Mouse (Mus musculus) heart, embryonic 15.5 days (tissue): ENCODE data around the gene Tspan32. TPM values are rescaled to one million over a fixed set of nuclear protein-coding genes. Genes with fewer than 3 reads are reported as not detected.
A peak's percentile ranks its signal among the peaks of the same experiment; 100 is the strongest.

Source experiments
- ATAC-seq: fragments of 200-750 bp; cut with Nextera tagmentation; replicated peaks from 2 replicates; pipeline ENCODE4 v1.8.0; 2017; ENCODE audit warnings: low read depth, moderate TSS enrichment; ENCODE audit not compliant: insufficient number of reproducible peaks, insufficient read depth, low FRiP score
- H3K27ac ChIP-seq: fragments of 300-500 bp; sonication (generic); 2 replicates; pipeline ENCODE4 v1.5.1; 2015; ENCODE audit warnings: mild to moderate bottlenecking, inconsistent platforms
- H3K27me3 ChIP-seq: fragments of 300-500 bp; sonication (generic); 2 replicates; pipeline ENCODE4 v1.6.1; 2015; ENCODE audit warnings: inconsistent platforms
- H3K36me3 ChIP-seq: fragments of 300-500 bp; sonication (generic); 2 replicates; pipeline ENCODE4 v1.6.1; 2015; ENCODE audit warnings: mild to moderate bottlenecking, inconsistent platforms
- H3K4me1 ChIP-seq: fragments of 300-500 bp; sonication (generic); replicated peaks from 2 replicates; pipeline ENCODE4 v1.6.1; 2015; ENCODE audit warnings: inconsistent platforms
- H3K4me2 ChIP-seq: fragments of 300-500 bp; sonication (generic); 2 replicates; pipeline ENCODE4 v1.6.1; 2015; ENCODE audit warnings: inconsistent platforms, mild to moderate bottlenecking, moderate library complexity
- H3K4me3 ChIP-seq: fragments of 300-500 bp; sonication (generic); 2 replicates; pipeline ENCODE4 v1.5.1; 2015; ENCODE audit warnings: mild to moderate bottlenecking, inconsistent platforms
- H3K9ac ChIP-seq: fragments of 300-500 bp; sonication (generic); 2 replicates; pipeline ENCODE4 v1.6.1; 2015; ENCODE audit warnings: mild to moderate bottlenecking, inconsistent platforms
- H3K9me3 ChIP-seq: fragments of 300-500 bp; sonication (generic); replicated peaks from 2 replicates; pipeline ENCODE4 v1.6.1; 2016; ENCODE audit warnings: inconsistent platforms
- WGBS: fragments of 180-500 bp; shearing (Covaris S2); methylation state at CpG from one replicate; pipeline ENCODE4 v1.1.7; 2015; ENCODE audit warnings: mixed read lengths; 5-methylcytosine and 5-hydroxymethylcytosine counted together
- polyA plus RNA-seq: library from polyadenylated mRNA; unstranded; fragments of >200 nt; fragmentation: Nextera tagmentation; extraction: Ambion mirVana; gene quantifications from 2 replicates; pipeline ENCODE4 v1.2.1, GENCODE M21; 2015

Tspan32 gene
- polyA plus RNA-seq, 1 experiment from 2014 or later: 2.4 TPM

DNA sequence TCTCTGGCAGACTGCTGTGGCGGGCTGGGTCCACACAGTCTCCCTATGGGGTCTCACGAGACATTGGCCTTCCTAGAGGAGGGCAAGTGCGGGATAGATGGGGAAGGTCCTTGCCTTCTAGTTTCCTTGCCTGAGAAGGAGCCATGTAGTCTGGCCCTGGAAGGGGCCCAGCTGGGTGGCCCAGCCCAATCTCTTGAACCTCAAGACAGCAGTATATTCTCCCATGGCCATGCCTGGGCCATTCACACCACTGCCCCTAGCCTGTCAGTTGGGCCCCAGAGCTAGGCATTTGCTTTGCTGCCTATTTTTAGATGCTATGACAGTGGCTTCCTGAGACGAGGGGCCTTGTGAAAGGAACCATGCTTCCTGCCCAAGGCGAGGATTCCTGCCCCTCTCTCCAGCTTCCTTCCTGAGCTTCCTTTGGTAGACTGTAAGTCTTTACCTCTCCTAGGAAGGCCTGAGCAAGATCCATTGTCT is 53.4 kb downstream of the Tspan32 start:
- 12% methylated on average over 5 of the region's 5 CpGs for WGBS
- peaks cover 83% of the 10 kb centered on the region for H3K4me1 ChIP-seq
- H3K9me3 ChIP-seq: no peaks in the 10 kb centered on the region
- H3K4me3 ChIP-seq: peak overlapping the region; percentile 9; the same call in 1 of the 2 replicates
- peak overlapping the region; percentile 96 for H3K27ac ChIP-seq
- no peaks in the 10 kb centered on the region for H3K27me3 ChIP-seq
- H3K4me2 ChIP-seq: peak overlapping the region; percentile 85
- ATAC-seq: peak; percentile 57
- peaks cover 24% of the 10 kb centered on the region for H3K36me3 ChIP-seq
- peak overlapping the region; percentile 28 for H3K9ac ChIP-seq

DNA sequence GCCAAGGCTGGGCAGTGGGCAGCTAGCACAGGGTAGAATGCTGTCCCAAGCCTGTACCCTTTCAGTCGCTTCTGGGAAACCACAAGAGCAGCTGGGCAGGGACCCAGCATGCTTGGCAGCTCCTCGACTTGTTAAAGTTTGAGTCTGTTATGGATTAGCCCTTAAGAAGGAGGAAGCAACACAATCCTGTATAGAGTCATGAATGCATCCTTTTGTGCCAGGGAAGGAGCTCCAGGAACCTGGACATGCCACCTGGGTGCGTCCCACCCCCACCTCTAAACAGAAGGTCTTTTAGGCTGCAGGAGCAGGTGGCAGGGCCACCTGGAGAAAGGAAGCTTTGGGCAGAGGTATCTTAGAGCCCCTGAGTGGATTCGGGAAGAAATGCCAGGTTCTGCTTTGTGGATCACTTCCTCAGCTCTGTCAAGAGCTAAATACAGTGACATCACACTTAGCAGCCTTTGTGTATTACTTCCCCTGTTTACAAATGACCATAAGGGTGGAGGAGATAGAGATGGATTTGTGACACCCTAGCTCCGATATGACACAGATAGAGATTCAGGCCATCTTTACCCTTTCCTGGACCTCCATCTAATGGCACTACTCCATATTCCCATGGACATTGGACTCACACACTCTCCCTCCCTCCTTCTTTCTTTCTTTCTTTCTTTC is 54.5 kb downstream of the Tspan32 start:
- Histone ChIP-seq H3K36me3 (peaks cover 35% of the 10 kb centered on the region), H3K27me3 (no peaks in the 10 kb centered on the region), H3K27ac (peak overlapping the region; percentile 96), H3K4me1 (peaks cover 77% of the 10 kb centered on the region), H3K9me3 (no peaks in the 10 kb centered on the region), H3K4me3 (no peak overlapping the region), H3K9ac (0 out of 2 replicates have a peak overlapping the region, but pooled peaks have one; percentile 28), H3K4me2 (peak overlapping the region; percentile 85)
- no peak for ATAC-seq
- 46% methylated on average over 5 of the region's 5 CpGs for WGBS

DNA sequence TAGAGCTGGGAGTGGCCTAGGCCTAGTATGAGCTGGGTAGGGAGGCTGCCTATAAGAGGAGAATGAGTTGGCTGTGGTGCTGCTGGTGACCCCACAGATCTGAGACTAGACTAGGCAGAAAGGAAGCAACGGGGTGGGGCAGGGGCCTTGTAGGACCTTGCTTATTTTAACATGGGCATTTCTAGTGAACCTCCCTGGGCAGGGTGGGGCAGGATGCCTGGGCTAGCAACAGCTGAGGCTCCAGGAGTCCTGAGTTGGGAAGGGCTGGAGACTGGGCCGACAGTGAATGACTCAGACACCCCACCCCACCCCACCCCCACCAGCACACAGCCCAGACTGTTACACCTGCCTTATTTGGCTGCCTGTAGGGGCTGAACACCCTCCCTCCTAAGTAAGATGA is 57.9 kb downstream of the Tspan32 start:
- Histone ChIP-seq H3K9me3 (no peaks in the 10 kb centered on the region), H3K27me3 (no peaks in the 10 kb centered on the region), H3K4me3 (no peak overlapping the region), H3K27ac (no peak overlapping the region), H3K36me3 (peaks cover 68% of the 10 kb centered on the region), H3K4me2 (no peak overlapping the region), H3K4me1 (peaks cover 43% of the 10 kb centered on the region), H3K9ac (no peak overlapping the region)
- 68% methylated on average over 2 of the region's 2 CpGs for WGBS
- no peak for ATAC-seq

DNA sequence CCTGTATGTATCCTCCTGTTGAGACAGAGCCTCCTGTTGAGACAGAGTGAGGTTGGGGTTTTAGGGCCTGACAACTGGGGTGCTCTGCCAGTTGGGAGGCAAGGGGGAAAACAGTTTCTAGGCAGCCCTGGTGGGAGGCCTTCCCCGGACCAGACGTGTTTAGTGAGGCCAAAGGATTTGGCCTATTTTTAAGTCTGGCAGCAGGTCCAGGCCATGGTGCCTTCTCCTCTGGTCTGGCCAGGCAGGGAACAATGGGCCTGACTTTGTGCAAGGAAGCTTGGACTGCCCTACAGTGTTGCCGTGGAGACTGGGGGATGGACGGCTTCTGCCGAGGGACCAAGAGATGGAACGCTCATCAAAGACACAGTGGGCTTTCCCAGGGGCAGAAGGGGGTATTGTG is 59.4 kb downstream of the Tspan32 start:
- H3K4me3 ChIP-seq: no peak overlapping the region
- H3K9ac ChIP-seq: no peak overlapping the region
- peaks cover 71% of the 10 kb centered on the region for H3K36me3 ChIP-seq
- H3K27ac ChIP-seq: no peak overlapping the region
- no peaks in the 10 kb centered on the region for H3K27me3 ChIP-seq
- no peak for ATAC-seq
- no peak overlapping the region for H3K4me2 ChIP-seq
- 73% methylated on average over 6 of the region's 6 CpGs for WGBS
- H3K4me1 ChIP-seq: peaks cover 39% of the 10 kb centered on the region
- no peaks in the 10 kb centered on the region for H3K9me3 ChIP-seq

DNA sequence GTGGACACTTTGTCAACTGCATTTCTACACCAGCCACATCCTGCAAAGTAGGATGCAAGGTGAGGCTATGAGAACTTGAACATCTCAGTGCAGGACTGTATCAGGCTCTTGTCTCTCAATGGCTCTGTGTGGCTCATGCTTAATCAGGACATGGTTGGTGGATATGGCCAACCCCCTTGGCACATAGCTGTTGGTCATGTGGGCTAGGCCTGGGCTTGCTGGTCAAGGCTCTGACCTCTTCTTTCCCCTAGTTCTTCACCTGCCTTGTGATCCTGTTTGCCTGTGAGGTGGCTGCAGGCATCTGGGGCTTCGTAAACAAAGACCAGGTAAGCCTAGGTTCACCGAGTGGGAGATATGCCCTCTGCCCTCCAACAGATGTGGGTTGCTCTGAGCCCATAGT is 60.8 kb downstream of the Tspan32 start:
- 96% methylated on average over 2 of the region's 2 CpGs for WGBS

DNA sequence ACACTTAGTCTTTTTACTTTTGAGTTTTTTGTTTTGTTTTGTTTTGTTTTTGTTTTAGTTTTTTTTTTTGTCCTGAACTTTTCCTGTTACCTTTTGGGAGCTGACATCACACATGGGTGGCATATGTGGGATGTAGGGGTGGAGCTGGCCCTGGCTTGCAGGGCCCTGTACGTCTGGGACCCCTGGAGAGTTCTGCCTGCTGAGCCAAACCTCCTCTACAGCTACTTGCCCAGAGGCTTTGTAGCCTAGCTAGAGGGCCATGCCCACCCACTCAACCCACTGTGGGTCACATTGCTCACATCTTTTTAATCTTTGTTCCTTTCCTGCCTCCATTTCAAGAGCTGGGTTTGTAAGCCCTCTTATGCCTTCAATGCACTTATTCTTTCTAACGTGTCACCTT is 62.6 kb downstream of the Tspan32 start:
- Histone ChIP-seq H3K4me3 (no peak overlapping the region), H3K27ac (peak overlapping the region; percentile 92; the same call in 1 of the 2 replicates)
- WGBS: 77% methylated on average over 2 of the region's 2 CpGs

More for the DNA sequence above, 60.8 kb downstream of the Tspan32 start:
- no peak for ATAC-seq
- no peak overlapping the region for H3K9ac ChIP-seq
- peaks cover 70% of the 10 kb centered on the region for H3K36me3 ChIP-seq
- no peak overlapping the region for H3K4me2 ChIP-seq
- no peaks in the 10 kb centered on the region for H3K27me3 ChIP-seq
- H3K4me3 ChIP-seq: no peak overlapping the region
- no peak overlapping the region for H3K27ac ChIP-seq
- H3K4me1 ChIP-seq: peaks cover 35% of the 10 kb centered on the region
- no peaks in the 10 kb centered on the region for H3K9me3 ChIP-seq

DNA sequence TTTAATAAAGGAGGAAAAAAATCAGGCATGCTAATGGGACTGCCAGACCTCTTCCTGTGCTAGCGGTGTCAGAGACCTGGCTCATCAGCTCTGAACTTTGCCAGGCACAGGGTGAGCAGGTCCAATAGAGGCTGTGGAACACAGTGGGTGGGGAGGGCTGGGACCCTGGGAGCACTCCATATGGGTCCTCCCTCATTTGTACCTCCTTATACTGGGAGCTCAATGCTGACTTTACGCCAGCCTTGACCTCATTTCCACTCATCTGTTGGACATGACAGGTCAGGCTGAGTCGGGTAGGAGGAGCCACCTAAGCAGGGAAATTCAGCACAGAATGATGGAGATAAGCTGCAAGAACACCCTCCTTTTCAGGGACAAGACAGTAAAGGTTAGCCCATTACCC is 63.1 kb downstream of the Tspan32 start:
- Histone ChIP-seq H3K36me3 (peaks cover 54% of the 10 kb centered on the region), H3K9ac (no peak overlapping the region)
- ATAC-seq: no peak

More for the DNA sequence above, 62.6 kb downstream of the Tspan32 start:
- no peaks in the 10 kb centered on the region for H3K27me3 ChIP-seq
- no peak overlapping the region for H3K4me2 ChIP-seq
- no peaks in the 10 kb centered on the region for H3K9me3 ChIP-seq
- no peak for ATAC-seq
- H3K36me3 ChIP-seq: peaks cover 58% of the 10 kb centered on the region
- peaks cover 27% of the 10 kb centered on the region for H3K4me1 ChIP-seq
- no peak overlapping the region for H3K9ac ChIP-seq

DNA sequence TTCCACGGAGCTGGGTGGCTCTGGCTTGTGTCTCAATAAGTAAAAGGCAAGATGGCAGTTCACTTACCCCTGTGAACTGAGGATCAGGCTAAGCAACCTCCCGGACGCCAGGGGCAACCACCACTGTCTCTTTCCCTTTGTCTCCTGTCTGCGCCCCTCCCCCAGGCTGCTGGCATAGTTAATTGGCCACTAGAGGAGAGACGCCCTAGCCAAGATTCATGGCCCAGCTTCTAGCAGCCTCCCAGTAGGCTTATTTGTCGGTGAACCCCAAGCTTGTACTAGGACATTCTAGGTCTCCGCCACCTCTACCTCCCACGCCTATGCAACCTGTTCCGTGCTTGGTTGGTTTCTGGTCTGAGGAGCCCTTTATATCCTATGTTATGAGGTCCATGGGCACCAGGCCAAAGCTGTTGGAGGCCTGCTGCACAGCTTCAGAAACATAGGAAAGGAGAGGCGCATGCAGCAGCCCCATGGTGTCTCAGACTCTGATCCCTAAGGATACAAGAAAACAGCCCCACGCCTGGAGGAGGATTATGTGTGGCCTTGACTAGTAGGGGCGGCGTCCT is 63.6 kb downstream of the Tspan32 start:
- Histone ChIP-seq H3K9me3 (no peaks in the 10 kb centered on the region), H3K4me3 (peak overlapping the region; percentile 86), H3K9ac (peak overlapping the region; percentile 30; the same call in 1 of the 2 replicates), H3K27me3 (no peaks in the 10 kb centered on the region), H3K4me1 (peaks cover 24% of the 10 kb centered on the region), H3K4me2 (peak overlapping the region; percentile 94), H3K27ac (peak overlapping the region; percentile 92), H3K36me3 (peaks cover 49% of the 10 kb centered on the region)
- ATAC-seq: no peak
- 48% methylated on average over 13 of the region's 13 CpGs for WGBS

More for the DNA sequence above, 63.1 kb downstream of the Tspan32 start:
- Histone ChIP-seq H3K4me2 (no peak overlapping the region), H3K4me1 (peaks cover 24% of the 10 kb centered on the region), H3K4me3 (no peak overlapping the region), H3K9me3 (no peaks in the 10 kb centered on the region), H3K27me3 (no peaks in the 10 kb centered on the region), H3K27ac (peak overlapping the region; percentile 92)
- 69% methylated on average over 3 of the region's 3 CpGs for WGBS

DNA sequence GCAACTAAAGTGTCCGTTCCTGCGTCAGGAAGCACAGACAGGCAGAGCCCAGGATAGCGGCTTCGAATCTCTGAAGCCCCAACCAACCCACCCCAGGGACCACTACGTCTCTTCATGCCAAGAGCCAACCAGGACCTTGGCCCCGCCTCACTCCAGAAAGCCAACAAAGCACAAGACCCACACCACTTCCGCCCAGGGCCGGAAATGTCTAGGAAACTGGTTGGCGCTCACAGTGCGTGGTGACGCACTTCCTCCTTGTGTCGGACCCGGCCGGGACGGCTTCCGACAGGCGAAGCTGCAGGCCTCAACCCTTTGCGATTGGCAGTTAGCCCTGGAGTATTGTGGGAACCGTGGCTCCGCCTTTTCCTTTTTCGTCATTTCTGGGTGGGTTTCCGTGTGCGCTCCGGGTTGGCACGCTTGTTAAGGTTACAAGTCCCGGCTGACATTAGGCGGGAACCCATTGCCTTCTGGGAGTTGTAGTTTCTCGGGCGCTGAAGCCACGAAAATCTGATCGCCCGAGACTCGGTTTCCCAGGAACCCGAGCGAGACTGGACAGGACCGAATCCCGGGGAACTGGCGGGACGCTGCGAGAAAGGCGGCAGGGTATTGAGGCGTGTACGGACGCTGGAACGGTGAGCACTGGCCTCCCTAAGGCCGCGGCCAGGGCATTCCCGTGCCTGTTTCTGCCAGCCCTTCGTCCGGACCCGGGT is 64.2 kb downstream of the Tspan32 start, which contains the start of gene Tssc4:
Gene Tssc4 (plus strand): TSS at position 368 of the 710 bp plus-strand sequence.
- Histone ChIP-seq H3K27me3 (no peaks in the 10 kb centered on the region), H3K9ac (peak within 1 kb of the TSS; percentile 89), H3K36me3 (peaks cover 42% of the 10 kb centered on the region), H3K4me3 (peak within 1 kb of the TSS; percentile 86), H3K4me1 (peaks cover 24% of the 10 kb centered on the region), H3K27ac (peak within 1 kb of the TSS; percentile 92), H3K4me2 (peak within 1 kb of the TSS; percentile 94), H3K9me3 (no peaks in the 10 kb centered on the region)
- peak; percentile 94 for ATAC-seq
- under 1% methylated on average over 51 of the region's 51 CpGs for WGBS
